Comparison of ENCODE assay signal across 20 mouse cellular contexts in the genomic region with DNA sequence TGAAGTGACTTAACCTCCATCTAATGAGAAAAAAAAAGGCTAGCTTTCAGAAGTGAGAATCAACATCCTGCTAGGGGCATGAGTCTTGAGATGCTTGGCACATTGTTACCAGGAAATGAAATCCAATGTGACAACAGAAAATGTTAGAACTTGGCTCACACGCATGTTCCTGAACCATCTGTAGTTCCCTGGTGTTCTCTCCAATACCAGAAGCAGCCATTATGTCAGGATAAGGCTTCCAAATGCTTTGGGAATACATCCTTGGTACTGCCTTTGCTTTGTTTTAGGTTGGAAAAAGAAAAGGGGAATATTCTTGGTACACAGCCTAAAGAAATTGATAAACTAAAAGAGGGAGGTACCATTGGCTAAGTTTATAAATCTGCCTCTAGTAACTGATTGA.
A peak's percentile ranks its signal among the peaks of the same experiment; 100 is the strongest.
DNase-seq lines count a peak whose midpoint lies in the region; ATAC-seq and TF ChIP-seq lines count a peak whose summit lies in the region.
"Had no signal": no experiment of that assay in that cellular context is flagged by ENCODE, and none has a peak within 500 bp of the region (broad histone marks: within the 10 kb centered on the region; RNA-seq: fewer than 3 reads in every experiment).

No protein-coding gene starts in this region.

- ATAC-seq in forebrain, postnatal 0 days = peak; percentile 93
- ATAC-seq: intestine, embryonic 15.5 days had no signal

- no peak for TF ChIP-seq CTCF in forebrain, postnatal 0 days (IDR thresholded peaks at IDR 0.05; ENCODE audit: low read depth)

- H3K27ac ChIP-seq in forebrain, postnatal 0 days (ENCODE audit: low read depth, low read length) = no peak overlapping the region
- no peak overlapping the region for H3K27ac ChIP-seq in forebrain, embryonic 10.5 days
- H3K27ac ChIP-seq: hindbrain, embryonic 15.5 days; intestine, embryonic 15.5 days; liver, embryonic 13.5 days; midbrain, embryonic 12.5 days had no signal

- peak; percentile 83 for DNase-seq in forebrain, postnatal 0 days
- no peak for DNase-seq in forebrain, embryonic 10.5 days (ENCODE audit: extremely low spot score, low spot score)
- peak; percentile 75 for DNase-seq in brain, adult 2 months (ENCODE audit: low read depth, low spot score)
- peak; percentile 71 for DNase-seq in layer of hippocampus, adult 11-12 months (ENCODE audit: low spot score)
- DNase-seq in layer of hippocampus, postnatal 10 days (ENCODE audit: low spot score in 2 of 2) = peak; percentile 8 to 29
- DNase-seq in adrenal gland, adult 8-10 months = no peak
- no peak for DNase-seq in heart, postnatal 25 days (ENCODE audit: low spot score)
- DNase-seq: cerebellum, adult 2 months; cerebellum, postnatal 25 days; embryo, embryonic 11 days; heart, postnatal 36 days; kidney, adult 8-10 months; kidney, postnatal 14 days; liver, embryonic 13.5 days; lung, adult 2 months; lung, postnatal 14 days; thymus, postnatal 14 days had no signal

- no peak overlapping the region for H3K4me2 ChIP-seq in forebrain, postnatal 0 days (ENCODE audit: low read depth)
- H3K4me2 ChIP-seq: hindbrain, embryonic 15.5 days; intestine, embryonic 15.5 days; liver, embryonic 13.5 days; midbrain, embryonic 12.5 days had no signal

- no peaks in the 10 kb centered on the region for H3K36me3 ChIP-seq in forebrain, postnatal 0 days (ENCODE audit: insufficient read depth)
- H3K36me3 ChIP-seq in forebrain, embryonic 10.5 days (replicated peaks) = no peaks in the 10 kb centered on the region
- H3K36me3 ChIP-seq: hindbrain, embryonic 15.5 days; intestine, embryonic 15.5 days; liver, embryonic 13.5 days; midbrain, embryonic 12.5 days had no signal

- intact Hi-C loops in heart, postnatal 25 days (cut with DNase I) = loop anchor here (5.0 kb wide), 1 partner anchor 520 kb away; a partner anchor contains a TSS

- H3K9me3 ChIP-seq in forebrain, postnatal 0 days (ENCODE audit: low read length) = no peaks in the 10 kb centered on the region
- H3K9me3 ChIP-seq in forebrain, embryonic 10.5 days = no peaks in the 10 kb centered on the region
- H3K9me3 ChIP-seq: hindbrain, embryonic 15.5 days; intestine, embryonic 15.5 days; liver, embryonic 13.5 days; midbrain, embryonic 12.5 days had no signal

- H3K9ac ChIP-seq in forebrain, postnatal 0 days = no peak overlapping the region
- H3K9ac ChIP-seq: hindbrain, embryonic 15.5 days; intestine, embryonic 15.5 days; liver, embryonic 13.5 days; midbrain, embryonic 12.5 days had no signal

- H3K4me1 ChIP-seq in forebrain, postnatal 0 days (ENCODE audit: insufficient read depth) = no peaks in the 10 kb centered on the region
- no peaks in the 10 kb centered on the region for H3K4me1 ChIP-seq in forebrain, embryonic 10.5 days
- H3K4me1 ChIP-seq: hindbrain, embryonic 15.5 days; intestine, embryonic 15.5 days; liver, embryonic 13.5 days; midbrain, embryonic 12.5 days had no signal

- WGBS in forebrain, postnatal 0 days = 66% methylated on average over 1 of the region's 1 CpGs
- WGBS in forebrain, embryonic 10.5 days = 89% methylated on average over 1 of the region's 1 CpGs

- no peaks in the 10 kb centered on the region for H3K27me3 ChIP-seq in forebrain, postnatal 0 days (ENCODE audit: insufficient read depth, low read length)
- H3K27me3 ChIP-seq in forebrain, embryonic 10.5 days (ENCODE audit: poor library complexity, severe bottlenecking) = no peaks in the 10 kb centered on the region
- H3K27me3 ChIP-seq: hindbrain, embryonic 15.5 days; intestine, embryonic 15.5 days; liver, embryonic 13.5 days; midbrain, embryonic 12.5 days had no signal

- H3K4me3 ChIP-seq in forebrain, postnatal 0 days (ENCODE audit: low read depth, low read length) = no peak overlapping the region
- H3K4me3 ChIP-seq in forebrain, embryonic 10.5 days = no peak overlapping the region
- H3K4me3 ChIP-seq: hindbrain, embryonic 15.5 days; intestine, embryonic 15.5 days; liver, embryonic 13.5 days; midbrain, embryonic 12.5 days had no signal

Comparison
In these comparisons a context has a peak if more than half of its experiments do, and no peak if none do; other contexts are left out.
1. DNase-seq: peak in forebrain, postnatal 0 days (single experiment), brain, adult 2 months (single experiment), layer of hippocampus, adult 11-12 months (single experiment) and layer of hippocampus, postnatal 10 days (2 of 2); none in forebrain, embryonic 10.5 days (single experiment), adrenal gland, adult 8-10 months (single experiment) and heart, postnatal 25 days (single experiment).